Mouse (Mus musculus) splenic B cell, adult 2 months (primary cell): ENCODE data around the gene 4933406M09Rik.

Experiments used
- DNase-seq: peaks from one replicate; pipeline ENCODE4 v3.0.0-alpha.2; 2011; ENCODE audit warnings: low read depth, low spot score
- H3K27me3 ChIP-seq: 2 replicates; pipeline ENCODE4 v1.6.1; 2012; ENCODE audit warnings: mild to moderate bottlenecking, low read length, moderate library complexity, mixed read lengths; ENCODE audit not compliant: control insufficient read depth, poor library complexity, insufficient read depth, severe bottlenecking
- H3K36me3 ChIP-seq: 2 replicates; pipeline ENCODE4 v1.6.1; 2012; ENCODE audit warnings: mild to moderate bottlenecking, low read length, moderate library complexity, mixed read lengths; ENCODE audit not compliant: control insufficient read depth, poor library complexity, insufficient read depth, severe bottlenecking

Gene 4933406M09Rik

GRCm38 (mm10) chr1:134440437-134440836 lies 54.7 kb downstream of the 4933406M09Rik start:
- Histone ChIP-seq H3K27me3 (no peaks in the 10 kb centered on the region), H3K36me3 (no peaks in the 10 kb centered on the region)
- DNase-seq = no peak
